Mouse (Mus musculus) layer of hippocampus, postnatal 14 days (tissue): ENCODE results near the gene Pde3b. TPM values are rescaled to one million over a fixed set of nuclear protein-coding genes. Genes with fewer than 3 reads are reported as not detected.
A peak's percentile ranks its signal among the peaks of the same experiment; 100 is the strongest.
"Not testable (repeated sequence)": the region's sequence is repeated elsewhere in the genome, so short reads cannot be mapped to it uniquely, and the experiment has no call there.

Source experiments
- DNase-seq, 2 experiments: peaks; one replicate each; pipeline ENCODE4 v3.0.0; 2021 to 2022; ENCODE audit warnings: low spot score in 2 of 2, mixed read lengths in 1 of 2
- total RNA-seq, 2 experiments: library from RNA; stranded (reverse); gene quantifications; 2 replicates each; pipeline ENCODE4 v1.2.3; 2021

Gene Pde3b
- total RNA-seq, 2 experiments from 2014 or later: 10.9 to 11.9 TPM

GRCm38 (mm10) chr7:114477884-114478283 is 62.8 kb downstream of the Pde3b start:
- DNase-seq: no peak

- DNase-seq: no peak
Observed at GRCm38 (mm10) chr7:114478901-114479300, 63.8 kb downstream of the Pde3b start.

- DNase-seq: no peak
Observed at GRCm38 (mm10) chr7:114479779-114480178, 64.7 kb downstream of the Pde3b start.

DNA sequence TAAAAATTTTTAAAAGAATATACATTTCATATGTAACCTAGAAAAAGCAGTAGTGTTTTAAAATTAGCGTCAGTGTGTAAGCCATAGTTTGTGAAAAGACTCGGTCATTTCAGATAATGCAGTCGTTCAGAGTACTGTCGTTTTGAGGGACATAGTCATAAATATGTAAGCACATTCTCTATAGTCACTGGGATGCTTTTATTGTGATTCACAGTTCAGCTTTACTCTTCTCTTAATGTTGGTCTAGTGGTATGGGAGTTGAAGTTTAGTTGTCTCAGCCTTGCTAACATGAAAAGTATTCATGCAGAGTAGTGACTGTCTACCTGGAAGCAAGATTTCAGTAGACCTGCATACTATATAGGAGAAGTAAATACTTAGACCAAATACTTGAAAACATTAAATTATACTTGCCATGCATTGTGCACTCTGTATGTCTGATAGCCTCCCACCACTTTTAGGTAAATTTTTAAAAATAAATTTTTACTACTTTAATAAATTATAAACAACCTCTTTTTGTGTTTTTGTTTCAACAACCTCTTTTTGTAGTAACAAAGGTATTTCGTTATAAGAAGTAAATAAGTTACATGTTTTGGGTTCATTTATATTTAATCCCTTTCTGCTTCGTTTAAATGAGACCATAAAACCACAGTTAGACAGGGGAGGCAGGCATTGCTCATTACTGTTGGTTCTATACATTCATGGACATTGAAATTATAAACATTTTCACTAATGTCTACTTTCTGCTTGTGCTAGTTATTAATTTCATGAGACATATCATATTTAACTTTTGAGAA is 65.3 kb downstream of the Pde3b start:
- no peak for DNase-seq

GRCm38 (mm10) chr7:114481008-114481407 is 65.9 kb downstream of the Pde3b start:
- DNase-seq: no peak

DNA sequence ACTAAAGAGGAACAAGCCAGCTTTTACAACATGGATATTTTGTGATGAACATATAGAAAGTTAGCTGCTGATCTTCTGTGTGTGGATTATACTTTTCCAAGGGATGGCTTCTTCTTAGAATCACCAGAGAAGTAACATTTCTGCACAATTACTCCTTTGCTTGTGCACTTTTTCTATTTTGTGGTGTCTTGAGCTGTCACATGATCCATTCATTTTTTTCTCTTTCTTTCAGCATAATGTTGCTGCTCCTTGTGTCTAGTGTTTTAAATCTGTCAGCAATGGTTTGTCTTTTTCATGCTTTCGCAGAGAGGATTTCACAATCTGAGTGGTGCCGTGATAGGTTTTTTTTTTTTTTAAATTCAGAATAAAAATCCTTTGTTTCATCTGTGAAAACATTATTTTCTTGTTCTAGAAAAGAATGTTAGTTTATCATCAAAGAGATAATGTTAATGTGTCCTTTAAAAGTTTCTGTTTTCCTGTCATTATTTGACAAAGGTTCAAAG is 66.4 kb downstream of the Pde3b start:
- no peak for DNase-seq

DNA sequence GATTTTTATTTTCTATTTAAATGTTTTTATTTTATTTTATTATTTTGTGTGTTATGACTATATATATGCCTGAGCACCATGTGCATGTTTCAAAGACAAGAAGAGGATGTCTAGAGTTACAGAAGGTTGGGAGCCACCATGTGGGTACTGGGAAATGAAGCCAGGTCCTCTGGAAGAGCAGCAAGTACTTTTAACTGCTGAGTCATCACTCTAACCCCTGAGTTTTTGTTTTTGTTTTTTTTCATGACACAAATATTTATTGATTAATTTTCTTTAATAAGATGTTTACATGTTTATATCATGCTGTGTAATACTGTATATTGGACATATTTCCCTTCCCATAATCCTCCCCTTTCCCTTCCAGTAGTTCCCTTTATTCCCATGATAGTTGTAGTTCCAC is 77.5 kb downstream of the Pde3b start:
- no peak for DNase-seq

DNA sequence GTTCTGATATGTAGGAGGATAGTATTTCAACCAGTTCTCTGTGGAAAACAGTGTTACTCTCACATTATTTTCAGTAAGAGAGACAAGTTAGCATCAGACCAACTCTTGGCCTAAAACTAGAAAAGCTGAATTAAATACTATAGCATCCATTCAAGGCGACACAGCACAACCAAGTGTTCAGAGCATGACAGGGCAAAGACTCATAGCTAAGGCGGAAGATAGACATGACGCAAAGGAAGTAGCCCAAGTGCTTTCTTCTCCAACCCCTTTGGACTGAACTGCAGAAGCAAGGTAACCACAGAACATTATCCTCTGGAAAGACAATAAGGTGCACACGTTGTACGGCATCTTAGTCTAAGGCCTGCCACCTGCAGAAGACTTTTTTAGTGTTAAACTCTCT is 79.0 kb downstream of the Pde3b start:
- no peak for DNase-seq

DNA sequence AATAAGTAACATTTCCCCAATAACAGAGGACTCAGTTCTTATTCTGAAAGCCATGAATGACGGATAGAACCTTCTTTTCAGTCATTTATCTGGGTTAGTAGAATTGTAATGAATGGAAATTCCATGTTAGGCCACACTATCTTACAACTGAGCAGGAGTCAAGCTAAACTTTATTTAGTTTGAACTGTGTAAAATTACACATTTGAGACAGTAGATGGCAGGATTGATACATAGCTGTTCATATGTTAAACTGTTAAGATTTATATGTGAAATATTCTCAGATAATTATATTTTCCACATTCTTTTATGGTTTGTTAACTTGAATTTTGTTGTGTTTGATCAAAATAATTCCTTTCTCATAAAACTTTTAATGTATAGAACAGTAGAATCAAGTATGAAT is 84.2 kb downstream of the Pde3b start:
- no peak for DNase-seq

GRCm38 (mm10) chr7:114508879-114509278 is 93.8 kb downstream of the Pde3b start:
- no peak for DNase-seq

GRCm38 (mm10) chr7:114520122-114520521 is 105.0 kb downstream of the Pde3b start:
- no peak for DNase-seq

- no peak for DNase-seq
Observed at GRCm38 (mm10) chr7:114526245-114526644, 111.2 kb downstream of the Pde3b start.

- DNase-seq: no peak
Observed at GRCm38 (mm10) chr7:114536179-114536578, 121.1 kb downstream of the Pde3b start.

- DNase-seq: peak; percentile 78 to 86
Observed at GRCm38 (mm10) chr7:114562531-114563241, 147.6 kb downstream of the Pde3b start, which contains the start of gene Cyp2r1. TSS of gene Cyp2r1 (minus strand) at chr7:114562972.

DNA sequence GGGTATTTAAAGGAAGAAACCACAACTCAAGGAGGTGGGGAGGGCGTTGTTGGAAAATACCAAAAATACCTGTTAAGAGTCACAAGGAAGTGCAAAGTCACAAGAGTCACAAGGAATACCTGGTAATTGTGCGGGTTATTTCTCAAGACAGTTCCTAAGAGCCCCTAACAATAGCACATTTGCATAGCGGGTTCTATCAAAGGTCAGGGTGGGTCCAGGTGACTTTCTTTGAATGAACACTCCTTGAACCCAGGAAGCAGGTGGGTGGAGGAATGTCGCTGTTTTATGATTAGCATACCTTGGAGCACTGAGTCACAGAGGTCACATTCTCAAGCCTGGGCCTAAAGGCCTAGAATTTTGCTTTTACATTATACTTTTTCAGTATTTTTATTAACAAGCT is 158.8 kb downstream of the Pde3b start:
- DNase-seq: not testable (repeated sequence)

DNA sequence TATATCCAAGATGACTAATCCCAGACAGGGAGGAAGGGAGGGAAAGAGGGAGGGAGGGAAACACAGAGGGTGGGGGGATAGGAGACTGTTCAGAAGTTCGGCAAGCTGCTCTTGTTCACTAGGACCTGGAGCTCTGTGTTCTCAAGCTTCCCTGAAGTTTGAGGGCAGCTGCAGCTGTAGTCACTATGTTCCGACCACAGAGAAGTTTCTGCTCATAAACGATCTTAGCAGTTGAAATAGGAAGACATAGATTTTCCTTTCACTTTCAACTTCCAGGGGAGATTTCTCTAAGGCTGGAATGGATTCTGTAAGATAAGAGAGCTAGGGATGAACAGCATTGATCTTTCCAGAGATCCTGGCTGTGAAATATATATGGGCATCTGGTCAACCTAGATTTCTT is 161.8 kb downstream of the Pde3b start:
- DNase-seq: no peak

DNA sequence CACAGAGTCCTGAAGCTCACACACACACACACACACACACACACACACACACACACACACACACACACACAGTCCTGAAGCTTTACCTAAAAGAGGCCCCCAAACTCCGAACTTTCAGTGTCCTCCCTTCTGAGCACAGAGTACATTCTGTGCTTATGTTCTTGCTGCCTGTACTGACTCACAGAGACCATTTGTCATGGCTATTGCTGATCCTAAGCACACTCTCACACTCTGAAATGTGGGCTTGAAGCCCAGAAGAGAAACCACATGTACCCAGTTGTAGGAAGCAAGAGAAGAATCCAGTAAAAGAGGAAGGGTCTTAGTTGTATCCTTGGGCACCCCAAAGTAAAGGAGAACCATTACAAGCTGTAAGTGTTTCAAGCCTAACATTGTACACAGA is 162.6 kb downstream of the Pde3b start:
- no peak for DNase-seq

DNA sequence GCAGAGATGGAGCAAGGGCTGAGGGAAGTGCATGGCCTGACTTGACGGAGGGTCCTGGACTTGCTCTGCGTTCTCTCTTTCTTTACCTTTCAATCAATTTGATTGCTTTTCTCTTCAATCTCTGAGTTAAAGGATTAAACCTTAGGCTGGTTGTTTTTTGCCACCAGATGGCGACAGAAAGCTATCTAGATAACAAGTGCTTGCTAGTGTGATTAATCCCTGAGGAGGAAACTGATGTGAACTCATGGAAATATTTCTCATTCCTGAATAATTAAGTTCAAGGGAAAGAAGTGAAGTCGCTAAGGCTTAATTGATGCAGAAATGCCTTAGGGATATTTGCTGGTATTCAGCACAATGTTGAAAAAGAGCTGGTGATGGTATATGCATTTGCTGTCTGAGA is 165.3 kb downstream of the Pde3b start:
- DNase-seq: peak; percentile 33 to 79

GRCm38 (mm10) chr7:114581200-114581599 is 166.1 kb downstream of the Pde3b start:
- no peak for DNase-seq

- DNase-seq: no peak
Observed at GRCm38 (mm10) chr7:114582441-114582840, 167.4 kb downstream of the Pde3b start.
